14 mouse cellular contexts compared by ENCODE assay signal in genomic region chr10:39518232-39518631, GRCm38 (mm10).
A peak's percentile ranks its signal among the peaks of the same experiment; 100 is the strongest.
DNase-seq lines count a peak whose midpoint lies in the region; ATAC-seq and TF ChIP-seq lines count a peak whose summit lies in the region.
"Had no signal": no experiment of that assay in that cellular context is flagged by ENCODE, and none has a peak within 500 bp of the region (broad histone marks: within the 10 kb centered on the region; RNA-seq: fewer than 3 reads in every experiment).

No protein-coding gene starts in this region.

- H3K4me3 ChIP-seq in cerebellum, adult 2 months (replicated peaks; ENCODE audit: insufficient read depth, low read depth, low read length), result no peak overlapping the region
- H3K4me3 ChIP-seq in heart, embryonic 11.5 days (ENCODE audit: low read depth, low read length), result no peak overlapping the region
- H3K4me3 ChIP-seq in midbrain, postnatal 0 days (ENCODE audit: low read depth, low read length), result no peak overlapping the region
- H3K4me3 ChIP-seq in midbrain, embryonic 11.5 days (ENCODE audit: low read depth, low read length), result no peak overlapping the region
- H3K4me3 ChIP-seq in olfactory bulb, adult 2 months (ENCODE audit: insufficient read depth, low read depth, low read length), result no peak overlapping the region
- H3K4me3 ChIP-seq: erythroblast, embryonic 14.5 days; myocyte had no signal

- no peak for TF ChIP-seq CTCF in cerebellum, adult 2 months (IDR thresholded peaks at IDR 0.05; ENCODE audit: borderline replicate concordance, insufficient read depth, low read depth, low read length)
- no peak for TF ChIP-seq CTCF in midbrain, postnatal 0 days (IDR thresholded peaks at IDR 0.05)
- no peak for TF ChIP-seq CTCF in olfactory bulb, adult 2 months (IDR thresholded peaks at IDR 0.05; ENCODE audit: insufficient read depth, low read depth, low read length)

- ATAC-seq in heart, embryonic 11.5 days (replicated peaks; ENCODE audit: insufficient number of reproducible peaks, low FRiP score, low TSS enrichment), result no peak
- no peak for ATAC-seq in midbrain, postnatal 0 days (ENCODE audit: low FRiP score)
- ATAC-seq in midbrain, embryonic 11.5 days (ENCODE audit: low FRiP score), result no peak; the same call in 1 of the 2 replicates

- H3K4me2 ChIP-seq in heart, embryonic 11.5 days, result no peak overlapping the region
- H3K4me2 ChIP-seq in midbrain, postnatal 0 days (ENCODE audit: low read depth, low read length, poor library complexity, severe bottlenecking), result no peak overlapping the region
- H3K4me2 ChIP-seq in midbrain, embryonic 11.5 days, result no peak overlapping the region
- H3K4me2 ChIP-seq: lung, embryonic 14.5 days had no signal

- H3K9ac ChIP-seq in heart, embryonic 11.5 days (ENCODE audit: low read depth, low read length), result no peak overlapping the region
- no peak overlapping the region for H3K9ac ChIP-seq in midbrain, postnatal 0 days (replicated peaks; ENCODE audit: low read length, poor library complexity, severe bottlenecking)
- no peak overlapping the region for H3K9ac ChIP-seq in midbrain, embryonic 11.5 days (ENCODE audit: low read length)
- H3K9ac ChIP-seq: lung, embryonic 14.5 days had no signal

- 39% methylated on average over 8 of the region's 8 CpGs for WGBS in cerebellum, adult 2 months
- 55% methylated on average over 8 of the region's 8 CpGs for WGBS in heart, embryonic 11.5 days (ENCODE audit: insufficient replicate concordance)
- 54% methylated on average over 8 of the region's 8 CpGs for WGBS in midbrain, postnatal 0 days
- 74% methylated on average over 8 of the region's 8 CpGs for WGBS in midbrain, embryonic 11.5 days
- 42% methylated on average over 8 of the region's 8 CpGs for WGBS in olfactory bulb, adult 2 months

- no peaks in the 10 kb centered on the region for H3K9me3 ChIP-seq in heart, embryonic 11.5 days (replicated peaks; ENCODE audit: control insufficient read depth, low read length)
- no peaks in the 10 kb centered on the region for H3K9me3 ChIP-seq in midbrain, postnatal 0 days (ENCODE audit: low read length)
- H3K9me3 ChIP-seq in midbrain, embryonic 11.5 days (ENCODE audit: control insufficient read depth, low read length), result no peaks in the 10 kb centered on the region

- H3K36me3 ChIP-seq in heart, embryonic 11.5 days (ENCODE audit: control insufficient read depth, insufficient read depth, low read length), result peaks cover 10% of the 10 kb centered on the region
- peaks cover 22% of the 10 kb centered on the region for H3K36me3 ChIP-seq in midbrain, postnatal 0 days (ENCODE audit: insufficient read depth, low read length)
- peaks cover 7% of the 10 kb centered on the region for H3K36me3 ChIP-seq in midbrain, embryonic 11.5 days (ENCODE audit: control insufficient read depth, insufficient read depth, low read length)

- no peaks in the 10 kb centered on the region for H3K27me3 ChIP-seq in cerebellum, adult 2 months (ENCODE audit: control insufficient read depth, insufficient read depth, low read length)
- no peaks in the 10 kb centered on the region for H3K27me3 ChIP-seq in heart, embryonic 11.5 days (ENCODE audit: control insufficient read depth, insufficient read depth, low read length)
- H3K27me3 ChIP-seq in midbrain, postnatal 0 days (ENCODE audit: insufficient read depth, low read length), result no peaks in the 10 kb centered on the region
- H3K27me3 ChIP-seq in midbrain, embryonic 11.5 days (ENCODE audit: control insufficient read depth, insufficient read depth, low read length), result no peaks in the 10 kb centered on the region

- no peak overlapping the region for H3K27ac ChIP-seq in cerebellum, adult 2 months (ENCODE audit: insufficient read depth, low read length)
- H3K27ac ChIP-seq in heart, embryonic 11.5 days (ENCODE audit: low read depth, low read length), result peak overlapping the region; percentile 29; the same call in 1 of the 2 replicates
- H3K27ac ChIP-seq in midbrain, postnatal 0 days (ENCODE audit: low read depth, low read length), result peak overlapping the region; percentile 7; the same call in 1 of the 2 replicates
- no peak overlapping the region for H3K27ac ChIP-seq in midbrain, embryonic 11.5 days (ENCODE audit: low read depth, low read length)
- peak overlapping the region; percentile 68 for H3K27ac ChIP-seq in olfactory bulb, adult 2 months (ENCODE audit: insufficient read depth, low read depth, low read length)

- H3K4me1 ChIP-seq in cerebellum, adult 2 months (ENCODE audit: control insufficient read depth, insufficient read depth, low read length), result peaks cover 30% of the 10 kb centered on the region
- H3K4me1 ChIP-seq in heart, embryonic 11.5 days (ENCODE audit: control insufficient read depth, insufficient read depth, low read length), result peaks cover 12% of the 10 kb centered on the region
- H3K4me1 ChIP-seq in midbrain, postnatal 0 days (ENCODE audit: insufficient read depth, low read length), result no peaks in the 10 kb centered on the region
- H3K4me1 ChIP-seq in midbrain, embryonic 11.5 days (ENCODE audit: control insufficient read depth, insufficient read depth, low read length), result peaks cover 16% of the 10 kb centered on the region
- H3K4me1 ChIP-seq in olfactory bulb, adult 2 months (ENCODE audit: control insufficient read depth, insufficient read depth, low read length), result peaks cover 40% of the 10 kb centered on the region

- DNase-seq in cerebellum, adult 2 months, result peak; percentile 43 to 55
- DNase-seq in cerebellum, adult 11 months, result no peak
- DNase-seq in heart, adult 18-20 months, result no peak
- DNase-seq in midbrain, postnatal 0 days (ENCODE audit: low spot score), result no peak
- no peak for DNase-seq in midbrain, embryonic 11.5 days (ENCODE audit: low spot score, missing footprints)
- no peak for DNase-seq in adrenal gland, postnatal 14 days
- DNase-seq: embryo, embryonic 11 days; liver; retina, postnatal 1 day had no signal

- no peak for TF ChIP-seq POLR2A in cerebellum, adult 2 months (IDR thresholded peaks at IDR 0.05; ENCODE audit: borderline replicate concordance, insufficient read depth, low read length)
- no peak for TF ChIP-seq POLR2A in olfactory bulb, adult 2 months (IDR thresholded peaks at IDR 0.05; ENCODE audit: insufficient read depth, low read depth, low read length)

Comparison
In these comparisons a context has a peak if more than half of its experiments do, and no peak if none do; other contexts are left out.
1. DNase-seq: peak in cerebellum, adult 2 months (2 of 2); none in cerebellum, adult 11 months (single experiment), heart, adult 18-20 months (0 of 2), midbrain, postnatal 0 days (single experiment), midbrain, embryonic 11.5 days (single experiment) and adrenal gland, postnatal 14 days (single experiment).
2. H3K27ac ChIP-seq: peak in heart, embryonic 11.5 days (single experiment), midbrain, postnatal 0 days (single experiment) and olfactory bulb, adult 2 months (single experiment); none in cerebellum, adult 2 months (single experiment) and midbrain, embryonic 11.5 days (single experiment).